Mouse (Mus musculus): ENCODE measurements around the gene Ctnna3.

DNA sequence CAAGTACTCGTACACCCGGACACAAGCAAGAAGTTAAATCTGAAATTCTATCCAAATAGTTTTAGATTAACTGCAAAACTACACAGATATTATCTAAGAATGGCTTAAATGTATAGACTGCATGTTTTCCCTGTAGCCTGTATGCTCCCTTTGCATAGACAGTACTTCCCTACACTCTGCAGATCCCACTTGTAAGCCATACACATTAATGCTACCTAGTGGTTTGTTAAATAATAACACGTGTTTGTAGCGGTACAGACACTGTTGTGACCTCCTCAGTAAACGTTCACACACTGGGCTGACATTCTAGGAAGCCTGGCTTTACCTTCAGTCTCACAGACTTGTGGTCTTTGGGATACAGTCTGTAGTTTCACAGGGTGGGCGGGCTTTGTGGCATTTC is 112.6 kb downstream of the Ctnna3 start:
- TF ChIP-seq CTCF (IDR thresholded peaks at IDR 0.05; ENCODE audit: borderline replicate concordance, extremely low read depth, insufficient read depth, insufficient read length) (no peak), POLR2A (IDR thresholded peaks at IDR 0.05; ENCODE audit: borderline replicate concordance, extremely low read depth, insufficient read depth, insufficient read length, poor library complexity, severe bottlenecking) (no peak)

All from brain, embryonic 14.5 days (tissue).